Mouse (Mus musculus): ENCODE measurements at regions not wholly inside any gene's neighbourhood (a gene's known extent, or its start where the extent isn't known, plus 50 kb on each side); places are given as distances from the start of the nearest gene placed in this dataset.

- ATAC-seq (replicated peaks), result no peak
- no peaks in the 10 kb centered on the region for H3K9me3 ChIP-seq
- H3K36me3 ChIP-seq (replicated peaks), result no peaks in the 10 kb centered on the region
- H3K4me3 ChIP-seq, result no peak overlapping the region
- H3K4me2 ChIP-seq, result no peak overlapping the region
- H3K27me3 ChIP-seq (replicated peaks), result no peaks in the 10 kb centered on the region
- 93% methylated on average over 2 of the region's 2 CpGs for WGBS
- no peaks in the 10 kb centered on the region for H3K4me1 ChIP-seq
- no peak overlapping the region for H3K27ac ChIP-seq
- no peak overlapping the region for H3K9ac ChIP-seq
Measured at GRCm38 (mm10) chr1:186540070-186540469, 165.7 kb downstream of the Tgfb2 start.

DNA sequence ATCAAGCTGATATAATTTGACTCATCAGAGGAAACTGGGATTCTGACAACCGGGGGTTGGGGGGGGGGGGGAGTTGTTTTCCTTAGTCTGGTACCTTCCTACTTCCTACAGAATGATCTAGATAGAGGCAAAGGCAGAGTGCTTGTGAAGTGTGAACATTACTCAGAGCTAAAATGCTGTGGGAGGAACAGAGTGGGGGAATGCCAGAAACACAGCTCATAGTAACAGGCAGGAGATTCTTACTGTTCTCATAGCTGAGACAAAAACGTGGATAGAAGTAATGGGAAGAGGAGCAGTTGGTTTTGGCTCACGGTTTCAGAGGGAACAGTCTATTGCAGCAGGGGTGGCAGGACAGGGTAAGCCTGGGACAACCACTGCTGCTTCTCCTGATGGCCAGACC, 167.6 kb downstream of the Tgfb2 start:
- Histone ChIP-seq H3K9ac (no peak overlapping the region), H3K27me3 (replicated peaks) (no peaks in the 10 kb centered on the region), H3K9me3 (no peaks in the 10 kb centered on the region), H3K4me3 (no peak overlapping the region), H3K4me2 (no peak overlapping the region), H3K4me1 (no peaks in the 10 kb centered on the region), H3K27ac (no peak overlapping the region), H3K36me3 (replicated peaks) (no peaks in the 10 kb centered on the region)
- 77% methylated on average over 3 of the region's 3 CpGs for WGBS
- ATAC-seq (replicated peaks), result no peak

DNA sequence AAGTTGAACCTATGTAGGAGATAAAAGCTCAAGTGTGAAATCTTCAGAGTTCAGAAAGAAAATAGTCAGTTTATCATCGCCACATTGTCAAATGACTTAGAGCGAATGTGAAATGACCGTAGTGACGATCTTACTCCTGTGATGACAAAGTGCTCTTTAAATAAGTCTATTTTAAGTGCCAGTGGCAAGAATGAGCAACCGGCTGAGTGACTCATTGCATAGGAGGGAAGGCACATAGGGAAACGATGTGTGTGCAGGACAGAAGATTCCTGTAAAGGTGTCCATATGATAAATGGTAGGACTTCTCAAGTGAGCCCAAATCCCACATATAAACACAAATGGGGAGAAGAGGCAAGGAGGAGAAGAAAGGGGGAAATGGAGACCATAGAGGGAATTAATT, 189.8 kb downstream of the Tgfb2 start:
- Histone ChIP-seq H3K27me3 (replicated peaks) (no peaks in the 10 kb centered on the region), H3K9ac (no peak overlapping the region), H3K4me2 (no peak overlapping the region), H3K4me3 (no peak overlapping the region), H3K36me3 (replicated peaks) (no peaks in the 10 kb centered on the region), H3K4me1 (no peaks in the 10 kb centered on the region), H3K9me3 (no peaks in the 10 kb centered on the region), H3K27ac (no peak overlapping the region)
- whole genome bisulfite sequencing, result 91% methylated on average over 6 of the region's 6 CpGs
- ATAC-seq (replicated peaks), result no peak

DNA sequence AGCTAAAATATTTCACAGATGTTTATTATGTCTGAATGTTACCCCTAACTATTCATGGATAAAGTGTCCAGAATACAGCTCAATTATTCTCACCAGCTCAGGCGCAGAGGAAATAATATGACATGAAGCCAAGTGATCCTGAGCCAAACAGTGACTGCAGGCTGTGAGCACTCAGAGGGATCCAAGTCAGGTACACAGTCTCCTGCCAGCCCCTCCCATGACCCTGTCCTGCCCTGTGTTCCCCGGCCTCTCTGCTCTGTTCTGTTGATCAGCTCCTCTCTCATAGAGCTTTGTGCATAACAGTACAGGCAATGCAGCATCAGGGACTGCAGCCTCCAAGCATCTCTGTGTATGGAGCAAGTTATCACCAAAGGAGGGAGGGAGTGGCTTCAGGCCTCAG, 190.7 kb downstream of the Tgfb2 start:
- H3K27ac ChIP-seq, result no peak overlapping the region
- no peak for ATAC-seq (replicated peaks)
- no peaks in the 10 kb centered on the region for H3K4me1 ChIP-seq
- H3K4me3 ChIP-seq, result no peak overlapping the region
- WGBS, result 84% methylated on average over 2 of the region's 2 CpGs
- no peak overlapping the region for H3K9ac ChIP-seq
- no peaks in the 10 kb centered on the region for H3K9me3 ChIP-seq
- no peak overlapping the region for H3K4me2 ChIP-seq
- H3K36me3 ChIP-seq (replicated peaks), result no peaks in the 10 kb centered on the region
- H3K27me3 ChIP-seq (replicated peaks), result no peaks in the 10 kb centered on the region

GRCm38 (mm10) chr1:186513861-186514260, 191.9 kb downstream of the Tgfb2 start:
- no peak for ATAC-seq (replicated peaks)
- Histone ChIP-seq H3K9me3 (no peaks in the 10 kb centered on the region), H3K4me3 (no peak overlapping the region), H3K9ac (no peak overlapping the region), H3K36me3 (replicated peaks) (no peaks in the 10 kb centered on the region), H3K4me2 (no peak overlapping the region), H3K4me1 (no peaks in the 10 kb centered on the region), H3K27ac (no peak overlapping the region), H3K27me3 (replicated peaks) (no peaks in the 10 kb centered on the region)
- WGBS, result 70% methylated on average over 5 of the region's 5 CpGs

DNA sequence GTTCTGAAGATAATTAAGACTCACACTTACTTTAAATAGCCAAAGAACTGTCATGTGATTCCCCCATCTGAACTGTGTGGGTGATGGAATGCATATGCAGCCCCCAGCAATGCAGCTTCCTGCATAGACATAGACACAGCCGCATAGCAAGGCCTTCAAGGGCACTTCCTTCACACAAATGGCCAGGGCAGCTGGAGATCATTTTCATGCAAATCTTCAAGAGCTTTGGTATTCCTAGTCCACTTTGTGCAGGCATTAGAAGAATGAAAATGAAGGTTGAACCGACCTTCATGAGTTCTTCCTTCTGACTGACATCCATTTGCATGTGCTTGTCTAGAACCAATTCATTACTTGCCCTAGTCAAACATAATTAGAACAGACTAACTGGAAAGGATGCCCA, 195.3 kb downstream of the Tgfb2 start:
- WGBS, result 33% methylated on average over 2 of the region's 2 CpGs
- ATAC-seq (replicated peaks), result no peak

DNA sequence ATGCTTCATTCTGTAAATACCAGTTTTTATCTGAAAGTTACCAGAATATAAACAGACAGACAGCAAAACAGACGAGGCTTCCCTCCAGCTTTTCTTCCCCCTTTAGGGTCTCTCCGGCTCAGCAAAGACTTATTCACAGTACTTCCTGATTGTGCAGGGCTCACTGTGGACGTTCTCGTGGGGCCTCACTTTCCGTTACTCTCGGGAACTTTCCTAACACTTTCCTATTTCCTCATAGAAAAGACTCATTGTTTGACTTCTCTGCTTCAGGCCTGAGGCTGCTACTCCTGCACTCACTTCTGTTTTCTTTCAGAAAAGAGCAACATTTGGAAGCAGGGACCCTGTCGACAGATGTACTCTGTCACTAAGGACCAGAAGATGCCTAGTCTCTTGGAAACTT, 197.4 kb downstream of the Tgfb2 start:
- no peak overlapping the region for H3K9ac ChIP-seq
- no peak overlapping the region for H3K4me2 ChIP-seq
- WGBS, result 62% methylated on average over 7 of the region's 7 CpGs
- H3K36me3 ChIP-seq (replicated peaks), result no peaks in the 10 kb centered on the region
- no peaks in the 10 kb centered on the region for H3K4me1 ChIP-seq
- ATAC-seq (replicated peaks), result no peak
- H3K4me3 ChIP-seq, result no peak overlapping the region
- no peaks in the 10 kb centered on the region for H3K27me3 ChIP-seq (replicated peaks)
- no peak overlapping the region for H3K27ac ChIP-seq
- no peaks in the 10 kb centered on the region for H3K9me3 ChIP-seq

More for the DNA sequence above, 195.3 kb downstream of the Tgfb2 start:
- no peak overlapping the region for H3K27ac ChIP-seq
- H3K9me3 ChIP-seq, result no peaks in the 10 kb centered on the region
- H3K4me2 ChIP-seq, result no peak overlapping the region
- no peaks in the 10 kb centered on the region for H3K4me1 ChIP-seq
- no peaks in the 10 kb centered on the region for H3K27me3 ChIP-seq (replicated peaks)
- H3K36me3 ChIP-seq (replicated peaks), result no peaks in the 10 kb centered on the region
- no peak overlapping the region for H3K4me3 ChIP-seq
- H3K9ac ChIP-seq, result no peak overlapping the region

DNA sequence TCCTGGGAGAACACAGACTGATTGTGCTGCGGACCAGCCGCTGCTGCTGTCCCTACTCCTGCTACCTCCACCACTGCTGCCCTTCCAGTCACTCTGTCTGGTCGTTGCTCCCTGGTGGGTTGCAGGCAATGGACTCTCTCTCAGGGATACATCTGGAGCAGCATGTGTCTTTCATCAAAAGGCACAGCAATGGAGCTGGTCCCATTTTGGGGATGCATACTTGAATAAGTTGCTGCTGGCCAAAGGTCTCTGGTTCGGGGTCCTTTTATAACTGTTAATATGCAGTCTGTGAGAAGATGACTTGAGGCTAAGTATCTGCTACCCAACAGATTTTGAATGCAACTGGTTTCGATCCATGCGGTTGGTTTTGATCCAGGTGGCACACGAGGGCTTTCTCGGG, 197.8 kb downstream of the Tgfb2 start:
- no peaks in the 10 kb centered on the region for H3K9me3 ChIP-seq
- no peaks in the 10 kb centered on the region for H3K27me3 ChIP-seq (replicated peaks)
- ATAC-seq (replicated peaks), result no peak
- H3K4me1 ChIP-seq, result no peaks in the 10 kb centered on the region
- H3K27ac ChIP-seq, result no peak overlapping the region
- 87% methylated on average over 8 of the region's 8 CpGs for WGBS
- no peak overlapping the region for H3K9ac ChIP-seq
- no peaks in the 10 kb centered on the region for H3K36me3 ChIP-seq (replicated peaks)
- H3K4me3 ChIP-seq, result no peak overlapping the region
- H3K4me2 ChIP-seq, result no peak overlapping the region

- Histone ChIP-seq H3K27ac (no peak overlapping the region), H3K27me3 (replicated peaks) (no peaks in the 10 kb centered on the region), H3K4me2 (no peak overlapping the region), H3K9ac (no peak overlapping the region), H3K4me3 (no peak overlapping the region), H3K4me1 (no peaks in the 10 kb centered on the region), H3K9me3 (no peaks in the 10 kb centered on the region), H3K36me3 (replicated peaks) (no peaks in the 10 kb centered on the region)
- ATAC-seq (replicated peaks), result no peak
- 65% methylated on average over 7 of the region's 7 CpGs for WGBS
Measured at GRCm38 (mm10) chr1:186506517-186506916, 199.3 kb downstream of the Tgfb2 start.

GRCm38 (mm10) chr1:186505912-186506311, 199.9 kb downstream of the Tgfb2 start:
- no peak for ATAC-seq (replicated peaks)
- Histone ChIP-seq H3K9ac (no peak overlapping the region), H3K4me1 (no peaks in the 10 kb centered on the region), H3K27ac (no peak overlapping the region), H3K9me3 (no peaks in the 10 kb centered on the region), H3K27me3 (replicated peaks) (no peaks in the 10 kb centered on the region), H3K4me2 (no peak overlapping the region), H3K4me3 (no peak overlapping the region), H3K36me3 (replicated peaks) (no peaks in the 10 kb centered on the region)
- 71% methylated on average over 1 of the region's 1 CpGs for WGBS

- no peak for ATAC-seq (replicated peaks)
- Histone ChIP-seq H3K9me3 (no peaks in the 10 kb centered on the region), H3K27me3 (replicated peaks) (no peaks in the 10 kb centered on the region), H3K4me2 (no peak overlapping the region), H3K9ac (no peak overlapping the region), H3K4me3 (no peak overlapping the region), H3K4me1 (no peaks in the 10 kb centered on the region), H3K27ac (no peak overlapping the region), H3K36me3 (replicated peaks) (no peaks in the 10 kb centered on the region)
- 68% methylated on average over 6 of the region's 6 CpGs for WGBS
Measured at GRCm38 (mm10) chr1:186505051-186505711, 200.6 kb downstream of the Tgfb2 start.

GRCm38 (mm10) chr1:186501726-186502125, 204.1 kb downstream of the Tgfb2 start:
- ATAC-seq (replicated peaks), result no peak
- no peak overlapping the region for H3K9ac ChIP-seq
- H3K27me3 ChIP-seq (replicated peaks), result no peaks in the 10 kb centered on the region
- H3K4me1 ChIP-seq, result no peaks in the 10 kb centered on the region
- H3K4me3 ChIP-seq, result no peak overlapping the region
- no peak overlapping the region for H3K4me2 ChIP-seq
- H3K9me3 ChIP-seq, result no peaks in the 10 kb centered on the region
- H3K27ac ChIP-seq, result no peak overlapping the region
- no peaks in the 10 kb centered on the region for H3K36me3 ChIP-seq (replicated peaks)
- 62% methylated on average over 1 of the region's 1 CpGs for WGBS

- Histone ChIP-seq H3K4me1 (no peaks in the 10 kb centered on the region), H3K9ac (no peak overlapping the region), H3K27ac (no peak overlapping the region), H3K9me3 (no peaks in the 10 kb centered on the region), H3K4me2 (no peak overlapping the region), H3K36me3 (replicated peaks) (no peaks in the 10 kb centered on the region), H3K27me3 (replicated peaks) (no peaks in the 10 kb centered on the region), H3K4me3 (no peak overlapping the region)
- whole genome bisulfite sequencing, result 65% methylated on average over 1 of the region's 1 CpGs
- no peak for ATAC-seq (replicated peaks)
Measured at GRCm38 (mm10) chr1:186497872-186498271, 207.9 kb downstream of the Tgfb2 start.
